Mouse (Mus musculus): ENCODE data around the gene Magi2.

- TF ChIP-seq POLR2A (IDR thresholded peaks at IDR 0.05; ENCODE audit: insufficient read length, low read depth) (no peak), MYOG (IDR thresholded peaks at IDR 0.05; ENCODE audit: control insufficient read depth in 1 of 3, insufficient read depth in 1 of 3, insufficient read length in 2 of 3, low read depth in 2 of 3) (no peak), REST (IDR thresholded peaks at IDR 0.05; ENCODE audit: insufficient read depth, insufficient read length) (no peak), E2F4 (IDR thresholded peaks at IDR 0.05; ENCODE audit: insufficient read depth) (no peak), MAX (IDR thresholded peaks at IDR 0.05; ENCODE audit: low read depth) (no peak), USF1 (IDR thresholded peaks at IDR 0.05; ENCODE audit: low read depth) (no peak), MYOD1 (IDR thresholded peaks at IDR 0.05; ENCODE audit: control insufficient read depth in 1 of 3, insufficient read length in 2 of 3, low read depth in 2 of 3) (no peak)
These were observed 755.2 kb downstream of the Magi2 start for GRCm38 (mm10) chr5:19982031-19982430.

Data from myocyte (in vitro differentiated cells).